ENCODE assay signal across 9 mouse cellular contexts in genomic region chr8:122112264-122112965, GRCm38 (mm10).
DNase-seq lines count a peak whose midpoint lies in the region; ATAC-seq lines count a peak whose summit lies in the region.
"Had no signal": no experiment of that assay in that cellular context is flagged by ENCODE, and none has a peak within 500 bp of the region (broad histone marks: within the 10 kb centered on the region; RNA-seq: fewer than 3 reads in every experiment).

No protein-coding gene starts in this region.

- DNase-seq in embryonic facial prominence, embryonic 14.5 days (ENCODE audit: low spot score) = peak; percentile 32
- no peak for DNase-seq in embryonic facial prominence, embryonic 10.5 days (ENCODE audit: low spot score)
- DNase-seq in thymus, postnatal 0 days (ENCODE audit: low spot score) = peak; percentile 21
- DNase-seq in thymus, postnatal 4 days = no peak
- DNase-seq in kidney, postnatal 14 days = peak; percentile 44
- DNase-seq in thymus, postnatal 25 days = peak; percentile 8
- DNase-seq in spleen, postnatal 4 days (ENCODE audit: low spot score in 2 of 2) = no peak

- no peak for ATAC-seq in embryonic facial prominence, embryonic 14.5 days (ENCODE audit: low read depth)
- no peak for ATAC-seq in erythroid progenitor cell, adult 5-6 weeks (replicated peaks; ENCODE audit: low FRiP score, poor library complexity, severe bottlenecking)
- ATAC-seq: hindbrain, postnatal 0 days had no signal

- H3K4me1 ChIP-seq in embryonic facial prominence, embryonic 14.5 days (ENCODE audit: control insufficient read depth, insufficient read depth, low read length) = peaks cover 11% of the 10 kb centered on the region
- H3K4me1 ChIP-seq in embryonic facial prominence, embryonic 10.5 days = peaks cover 28% of the 10 kb centered on the region

- no peaks in the 10 kb centered on the region for H3K27me3 ChIP-seq in embryonic facial prominence, embryonic 14.5 days (replicated peaks; ENCODE audit: control insufficient read depth, insufficient read depth, low read length)
- 0 out of 2 replicates have a peak, but pooled peaks cover 6% of the 10 kb centered on the region for H3K27me3 ChIP-seq in embryonic facial prominence, embryonic 10.5 days (replicated peaks; ENCODE audit: low read depth, poor library complexity, severe bottlenecking)

- no peaks in the 10 kb centered on the region for H3K9me3 ChIP-seq in embryonic facial prominence, embryonic 14.5 days (ENCODE audit: control insufficient read depth, low read length)
- no peaks in the 10 kb centered on the region for H3K9me3 ChIP-seq in embryonic facial prominence, embryonic 10.5 days

- H3K27ac ChIP-seq in embryonic facial prominence, embryonic 14.5 days (replicated peaks; ENCODE audit: low read depth, low read length) = no peak overlapping the region
- H3K27ac ChIP-seq in embryonic facial prominence, embryonic 10.5 days (replicated peaks) = no peak overlapping the region
- H3K27ac ChIP-seq: hindbrain, postnatal 0 days had no signal

- no peak overlapping the region for H3K4me2 ChIP-seq in embryonic facial prominence, embryonic 14.5 days (ENCODE audit: low read depth, low read length)

- 66% methylated on average over 13 of the region's 14 CpGs for WGBS in embryonic facial prominence, embryonic 14.5 days
- WGBS in embryonic facial prominence, embryonic 10.5 days = 79% methylated on average over 14 of the region's 14 CpGs

- no peaks in the 10 kb centered on the region for H3K36me3 ChIP-seq in embryonic facial prominence, embryonic 14.5 days (ENCODE audit: control insufficient read depth, insufficient read depth, low read length)
- H3K36me3 ChIP-seq in embryonic facial prominence, embryonic 10.5 days (replicated peaks) = no peaks in the 10 kb centered on the region

- no peak overlapping the region for H3K4me3 ChIP-seq in embryonic facial prominence, embryonic 14.5 days (ENCODE audit: low read depth, low read length)
- H3K4me3 ChIP-seq in embryonic facial prominence, embryonic 10.5 days = no peak overlapping the region

- no peak overlapping the region for H3K9ac ChIP-seq in embryonic facial prominence, embryonic 14.5 days (ENCODE audit: low read depth, low read length)

Comparison
In these comparisons a context has a peak if more than half of its experiments do, and no peak if none do; other contexts are left out.
1. DNase-seq: peak in embryonic facial prominence, embryonic 14.5 days (single experiment), thymus, postnatal 0 days (single experiment), kidney, postnatal 14 days (single experiment) and thymus, postnatal 25 days (single experiment); none in embryonic facial prominence, embryonic 10.5 days (single experiment), thymus, postnatal 4 days (single experiment) and spleen, postnatal 4 days (0 of 2).